Mouse (Mus musculus) urinary bladder, postnatal 14 days (tissue): ENCODE data around the gene Ampd2.

Source experiments
- DNase-seq: peaks from one replicate; pipeline ENCODE4 v3.0.0; 2021; ENCODE audit warnings: low spot score

The Ampd2 gene

GRCm38 (mm10) chr3:108068826-108069225, 17.6 kb downstream of the Ampd2 start:
- DNase-seq: no peak

DNA sequence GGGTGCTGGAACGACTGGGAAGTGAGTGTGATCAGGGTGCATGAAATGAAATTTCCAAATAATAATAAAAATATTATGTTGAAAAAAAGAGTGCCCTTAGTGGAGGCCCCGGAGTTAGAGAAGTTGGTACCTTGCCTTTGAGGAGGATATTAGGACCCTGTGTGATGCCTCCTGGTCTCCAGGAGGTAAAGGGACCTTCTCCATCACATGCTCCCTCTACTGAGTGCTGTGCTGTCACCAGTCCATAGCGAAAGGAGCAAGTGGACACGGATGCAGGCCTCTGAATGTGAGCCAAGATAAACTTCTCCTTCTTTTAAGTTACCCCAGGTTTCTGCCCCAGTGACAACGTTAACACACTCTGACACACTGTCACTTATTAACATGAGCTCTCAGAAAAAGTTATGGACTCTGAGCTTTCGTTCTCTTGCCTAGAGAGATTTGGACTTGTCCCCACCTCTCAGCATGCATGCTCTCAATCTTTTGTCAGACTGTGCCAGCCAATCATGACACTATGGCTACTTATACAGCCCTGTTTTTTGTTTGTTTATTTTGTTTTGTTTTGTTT, 19.0 kb downstream of the Ampd2 start:
- no peak for DNase-seq

GRCm38 (mm10) chr3:108065551-108065950, 20.9 kb downstream of the Ampd2 start:
- DNase-seq: no peak

DNA sequence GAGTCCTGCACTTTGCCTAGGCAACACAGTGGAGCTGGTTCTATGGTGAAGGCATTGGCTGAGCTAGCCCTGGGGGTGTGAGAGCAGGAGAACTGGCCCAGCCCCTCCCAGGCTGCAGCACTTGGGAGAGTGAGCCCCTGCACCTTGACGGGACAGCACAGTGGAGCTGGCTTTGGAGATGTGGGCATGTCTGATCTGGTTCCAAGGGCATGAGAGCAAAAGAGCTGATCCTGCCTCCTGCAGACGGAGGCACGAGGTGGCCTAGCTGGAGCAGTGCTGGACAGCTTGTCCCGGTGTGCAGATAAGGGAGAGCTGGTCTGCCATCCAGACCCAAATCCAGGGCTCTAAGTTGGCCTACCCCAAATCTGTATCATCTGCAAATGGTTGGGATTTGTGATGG, 21.8 kb downstream of the Ampd2 start:
- DNase-seq: no peak

GRCm38 (mm10) chr3:108062648-108063047, 23.8 kb downstream of the Ampd2 start:
- DNase-seq: no peak

DNA sequence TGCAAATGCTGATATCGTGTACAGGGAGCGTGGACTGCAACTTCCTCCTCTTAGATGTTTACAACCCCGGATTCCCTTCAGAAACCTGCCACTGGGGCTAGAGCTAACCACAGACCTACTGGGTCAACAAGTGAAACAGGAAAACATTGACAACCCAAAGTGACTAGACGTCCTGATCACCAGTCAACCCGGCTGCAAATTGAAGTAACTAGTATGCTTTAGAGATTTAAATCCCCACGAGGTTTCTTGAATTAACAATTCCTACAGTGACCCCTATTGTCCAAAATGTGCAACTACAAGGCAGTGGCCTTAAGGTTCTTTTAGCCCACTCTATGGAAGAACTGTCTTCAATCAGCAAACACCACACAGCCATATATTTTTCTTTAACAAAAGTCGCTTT, 25.0 kb downstream of the Ampd2 start:
- peak; percentile 61 for DNase-seq

GRCm38 (mm10) chr3:108050493-108050892, 36.0 kb downstream of the Ampd2 start:
- DNase-seq: no peak

DNA sequence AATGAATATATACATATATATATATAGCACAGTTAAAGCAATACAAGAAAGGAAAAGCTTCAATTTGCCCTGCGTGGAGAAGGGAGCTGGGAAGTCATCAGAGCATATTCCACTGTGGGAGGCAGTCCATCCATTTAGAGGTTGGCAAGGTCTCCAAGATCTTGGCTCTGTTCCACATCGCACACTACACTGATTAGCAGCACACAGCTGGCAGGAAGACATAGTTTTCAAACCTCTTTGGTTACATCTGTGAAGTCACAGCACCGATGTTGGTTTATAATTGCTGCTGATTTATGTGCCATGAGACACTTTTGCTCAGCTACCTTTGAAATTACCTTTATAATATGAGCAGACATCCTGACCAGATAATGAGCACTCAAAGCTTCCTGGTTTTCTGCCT, 38.1 kb downstream of the Ampd2 start:
- no peak for DNase-seq

DNA sequence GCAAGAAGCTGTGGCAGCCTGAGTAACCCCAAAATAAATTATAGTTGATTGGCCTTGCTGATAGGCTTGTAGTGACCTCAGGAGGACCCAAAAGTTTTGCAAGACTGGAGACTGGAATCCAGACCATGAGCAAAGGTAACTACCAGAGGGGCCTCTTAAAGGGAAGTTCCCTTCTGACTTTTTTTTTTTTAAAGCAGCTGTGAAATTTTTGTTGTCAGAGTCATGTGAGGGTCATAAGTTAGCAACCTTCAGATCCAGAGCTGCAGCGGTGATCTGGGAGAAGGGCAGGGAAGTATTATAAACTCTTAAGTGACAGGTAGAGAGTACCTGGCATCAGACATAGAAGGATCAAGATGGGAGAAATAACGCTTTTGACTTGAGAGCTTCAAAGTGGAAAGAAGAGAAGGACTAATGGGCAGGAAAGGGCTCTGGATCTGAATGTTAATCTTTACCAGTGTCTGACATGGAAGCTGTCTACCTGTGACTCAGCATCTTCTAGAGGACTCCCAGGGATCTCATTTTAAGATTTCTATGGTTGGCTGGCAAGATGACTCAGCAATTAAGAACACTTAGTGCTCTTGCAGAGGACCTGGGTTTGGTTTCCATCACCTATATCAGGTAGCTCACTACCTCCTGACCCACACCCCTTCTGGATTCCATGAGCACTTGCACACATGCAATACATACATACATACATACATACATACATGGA, 39.4 kb downstream of the Ampd2 start:
- DNase-seq: no peak

DNA sequence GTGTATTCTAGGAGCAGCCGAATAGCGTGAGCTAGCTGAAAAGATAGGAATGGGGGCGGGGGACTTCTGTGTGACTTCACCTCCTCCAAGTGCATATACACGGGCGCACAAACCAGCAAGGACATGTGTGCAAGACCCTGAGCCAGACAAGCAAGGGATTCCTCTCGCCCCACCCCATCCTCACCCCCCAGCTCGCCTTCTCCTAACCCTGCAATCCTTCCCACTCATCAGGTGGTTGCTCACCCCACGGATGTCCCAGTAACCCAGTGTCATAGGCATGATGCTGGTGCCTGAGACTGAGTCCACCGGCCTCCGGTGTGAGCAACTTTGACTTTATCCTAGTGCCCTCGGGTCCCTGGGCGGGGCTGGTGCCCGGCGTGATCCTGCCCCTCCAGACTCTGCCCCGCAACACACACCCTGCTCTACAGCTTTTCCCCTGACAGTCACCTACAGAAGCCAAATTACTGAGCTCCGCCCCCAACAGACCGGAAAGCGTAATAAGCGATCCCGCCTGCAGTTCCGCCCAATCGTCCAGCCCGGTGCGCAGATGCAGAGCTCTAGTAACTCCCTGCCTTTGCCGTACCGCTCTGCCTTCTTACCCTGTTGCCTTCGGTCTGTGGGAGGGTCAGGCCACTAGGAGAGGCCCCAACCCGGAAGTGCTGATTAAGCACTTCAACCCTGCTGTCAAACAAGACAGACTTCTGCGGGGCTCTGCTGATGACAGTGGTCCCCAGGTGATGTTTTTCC, 41.9 kb downstream of the Ampd2 start, which contains the start of gene Gstm4:
Gstm4 (minus strand) TSS at position 501 of the 747 bp plus-strand sequence.
- peak; percentile 92 for DNase-seq

- DNase-seq: peak; percentile 49
Measured at GRCm38 (mm10) chr3:108033156-108033555, 53.3 kb downstream of the Ampd2 start.

- DNase-seq: peak; percentile 73
Measured at GRCm38 (mm10) chr3:108032113-108032512, 54.3 kb downstream of the Ampd2 start.

DNA sequence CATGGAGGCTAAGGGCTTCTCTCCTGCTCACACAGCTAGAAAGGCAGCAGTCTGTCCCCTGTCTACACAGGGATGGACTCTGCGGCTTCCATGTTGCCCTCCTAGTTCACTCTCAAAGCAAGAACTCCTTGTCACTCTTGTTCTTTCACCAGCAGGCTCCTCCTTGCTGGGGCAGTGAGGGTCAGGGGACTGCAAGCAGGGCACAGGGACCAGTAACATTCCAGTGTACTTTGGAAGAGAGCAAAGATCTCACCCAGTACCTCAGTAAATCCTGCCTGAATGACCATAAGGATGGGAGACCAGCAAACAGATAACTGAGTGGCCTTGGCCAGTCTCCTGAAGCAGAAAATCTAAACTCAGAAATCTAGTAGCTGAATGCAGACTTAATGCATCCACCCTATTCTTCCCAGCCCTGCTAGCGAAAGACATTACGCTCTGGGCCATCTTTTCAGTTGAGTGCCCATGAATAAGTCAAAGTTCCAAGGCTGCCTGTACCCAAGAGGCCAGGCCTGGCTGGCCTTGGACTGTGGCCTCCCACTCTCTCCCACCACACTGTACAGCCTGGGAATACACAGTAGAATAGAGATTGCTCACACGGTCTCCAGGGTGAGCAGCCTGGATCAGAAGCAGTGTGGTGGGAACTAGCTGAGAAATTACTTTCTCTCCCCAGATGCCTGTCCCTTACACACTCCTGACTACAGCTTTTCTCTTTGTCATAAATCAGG, 57.6 kb downstream of the Ampd2 start:
- no peak for DNase-seq

GRCm38 (mm10) chr3:108026597-108026996, 59.9 kb downstream of the Ampd2 start:
- no peak for DNase-seq

DNA sequence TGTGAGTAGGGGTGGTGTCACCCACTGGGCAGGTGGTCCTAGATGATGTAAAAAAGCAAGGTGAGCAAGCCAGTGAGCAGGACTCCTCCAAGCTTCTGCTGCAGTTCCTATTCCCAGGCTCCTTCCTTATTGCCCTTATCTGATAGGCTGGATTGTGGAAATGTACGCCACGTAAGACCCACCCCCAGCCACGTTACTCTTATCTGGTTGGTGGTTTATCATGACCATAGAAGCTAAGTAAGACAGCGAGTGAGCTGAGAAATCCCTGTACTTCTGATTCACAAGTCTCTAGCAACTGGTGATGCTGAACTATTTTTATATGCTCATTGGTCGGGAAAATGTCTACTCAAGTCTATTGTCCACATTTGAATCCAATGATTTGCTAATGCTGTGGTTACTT, 60.4 kb downstream of the Ampd2 start:
- no peak for DNase-seq

DNA sequence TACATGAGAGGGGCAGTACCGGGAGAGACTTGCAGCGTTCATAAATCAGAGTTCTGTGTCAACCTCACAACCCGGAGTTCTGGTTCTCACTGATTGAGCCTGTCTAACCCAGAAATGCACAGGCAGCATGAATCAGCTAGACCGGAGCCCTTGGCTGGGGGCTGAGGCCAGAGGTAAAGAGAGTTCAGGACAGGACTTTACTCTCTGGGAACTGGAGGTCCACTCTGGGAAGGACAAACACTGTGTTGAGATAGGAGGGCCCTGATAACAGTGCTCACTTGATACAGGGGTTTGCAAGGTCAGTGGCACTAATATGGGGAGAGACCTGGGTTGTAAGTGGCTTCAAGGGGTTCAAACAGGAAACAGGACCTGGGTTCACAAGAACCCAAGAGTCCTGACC, 61.1 kb downstream of the Ampd2 start:
- DNase-seq: peak; percentile 49
